Mouse (Mus musculus) limb, embryonic 14.5 days (tissue): ENCODE data around the gene Fgfr2. TPM values are rescaled to one million over a fixed set of nuclear protein-coding genes. Genes with fewer than 3 reads are reported as not detected.

Experiments
- ATAC-seq: fragments of 200-750 bp; cut with Nextera tagmentation; 2 replicates; pipeline ENCODE4 v1.8.0; 2017; ENCODE audit warnings: low read depth, moderate number of reproducible peaks, moderate TSS enrichment; ENCODE audit not compliant: low FRiP score
- DNase-seq: peaks from one replicate; pipeline ENCODE4 v3.0.0-alpha.2; 2015; ENCODE audit warnings: low spot score
- H3K27ac ChIP-seq: fragments of 300-500 bp; sonication (generic); replicated peaks from 2 replicates; pipeline ENCODE4 v1.5.1; 2014; ENCODE audit warnings: low read depth, mild to moderate bottlenecking, low read length, moderate library complexity, mixed read lengths
- H3K27me3 ChIP-seq: fragments of 300-500 bp; sonication (generic); 2 replicates; pipeline ENCODE4 v1.6.1; 2014; ENCODE audit warnings: low read length, mixed read lengths; ENCODE audit not compliant: control insufficient read depth, insufficient read depth
- H3K36me3 ChIP-seq: fragments of 300-500 bp; sonication (generic); 2 replicates; pipeline ENCODE4 v1.6.1; 2014; ENCODE audit warnings: mild to moderate bottlenecking, low read length, moderate library complexity, mixed read lengths; ENCODE audit not compliant: control insufficient read depth, insufficient read depth
- H3K4me1 ChIP-seq: fragments of 300-500 bp; sonication (generic); 2 replicates; pipeline ENCODE4 v1.6.1; 2014; ENCODE audit warnings: antibody characterized with exemption, low read length, mixed read lengths; ENCODE audit not compliant: control insufficient read depth, insufficient read depth
- H3K4me2 ChIP-seq: fragments of 300-500 bp; sonication (generic); replicated peaks from 2 replicates; pipeline ENCODE4 v1.6.1; 2014; ENCODE audit warnings: low read depth, mild to moderate bottlenecking, low read length, moderate library complexity; ENCODE audit not compliant: severe bottlenecking
- H3K4me3 ChIP-seq: fragments of 300-500 bp; sonication (generic); replicated peaks from 2 replicates; pipeline ENCODE4 v1.5.1; 2014; ENCODE audit warnings: low read length
- H3K9ac ChIP-seq: fragments of 300-500 bp; sonication (generic); 2 replicates; pipeline ENCODE4 v1.6.1; 2014; ENCODE audit warnings: mild to moderate bottlenecking, low read depth, low read length, moderate library complexity; ENCODE audit not compliant: severe bottlenecking
- H3K9me3 ChIP-seq: fragments of 300-500 bp; sonication (generic); 2 replicates; pipeline ENCODE4 v1.6.1; 2016; ENCODE audit warnings: low read length; ENCODE audit not compliant: control insufficient read depth
- POLR2A ChIP-seq: fragments of 200-500 bp; IDR thresholded peaks from 2 replicates; pipeline ENCODE4 v1.8.0; 2012; ENCODE audit warnings: inconsistent platforms, mild to moderate bottlenecking, moderate library complexity, borderline replicate concordance; ENCODE audit not compliant: insufficient read depth, insufficient read length; ENCODE audit errors: extremely low read depth
- WGBS: fragments of 180-500 bp; shearing (Covaris S2); extraction: QIAGEN DNeasy Blood & Tissue Kit; methylation state at CpG from one replicate; pipeline ENCODE4 v1.1.7; 2014; 5-methylcytosine and 5-hydroxymethylcytosine counted together
- polyA plus RNA-seq, 2 experiments: library from polyadenylated mRNA; depleted of rRNA in 1 of 2; stranded (reverse) in 1 of 2; unstranded in 1 of 2; fragments of >200 nt; fragmentation: Nextera tagmentation in 1 of 2; extraction: Ambion mirVana in 1 of 2; gene quantifications; 2 replicates each; pipeline versions ENCODE4 v1.2.1 to v1.2.3; 2012 to 2014

Gene Fgfr2
- polyA plus RNA-seq, 2 experiments, result 131 to 133 TPM

DNA sequence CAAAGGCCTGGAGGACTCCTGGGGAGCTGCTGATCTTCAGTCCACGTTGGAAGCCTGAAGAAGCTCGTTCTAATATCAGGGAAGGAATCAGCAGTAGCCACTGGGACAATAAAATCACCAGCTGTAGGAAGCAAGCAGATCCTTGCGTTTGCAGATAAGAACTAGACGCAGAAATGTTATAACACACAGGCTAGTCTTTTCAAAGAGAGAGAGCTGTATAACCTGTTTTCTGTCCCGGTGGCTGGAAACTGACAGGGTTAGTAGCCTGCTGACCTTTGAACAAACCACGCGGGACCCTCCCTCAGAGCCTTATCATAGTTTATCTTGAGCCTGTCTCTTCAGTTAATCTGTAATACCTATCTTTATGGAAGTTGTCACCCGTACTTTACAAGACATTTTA is 736.8 kb downstream of the Fgfr2 start:
- WGBS, result 16% methylated on average over 8 of the region's 8 CpGs
- Histone ChIP-seq H3K4me3 (no peak overlapping the region), H3K4me2 (no peak overlapping the region), H3K27ac (no peak overlapping the region), H3K27me3 (no peaks in the 10 kb centered on the region), H3K9me3 (no peaks in the 10 kb centered on the region), H3K9ac (no peak overlapping the region), H3K36me3 (no peaks in the 10 kb centered on the region), H3K4me1 (peaks cover 7% of the 10 kb centered on the region)
- no peak for DNase-seq
- ATAC-seq, result no peak
- no peak for TF ChIP-seq POLR2A

- Histone ChIP-seq H3K36me3 (no peaks in the 10 kb centered on the region), H3K4me2 (no peak overlapping the region), H3K4me1 (peaks cover 7% of the 10 kb centered on the region), H3K27ac (no peak overlapping the region), H3K27me3 (no peaks in the 10 kb centered on the region), H3K4me3 (no peak overlapping the region), H3K9me3 (no peaks in the 10 kb centered on the region), H3K9ac (no peak overlapping the region)
- ATAC-seq (no peak), DNase-seq (no peak)
- WGBS, result 46% methylated on average over 7 of the region's 7 CpGs
- TF ChIP-seq POLR2A, result no peak
These were observed 737.6 kb downstream of the Fgfr2 start for GRCm38 (mm10) chr7:132385456-132386130.

- Histone ChIP-seq H3K27ac (no peak overlapping the region), H3K36me3 (no peaks in the 10 kb centered on the region), H3K4me2 (no peak overlapping the region), H3K9me3 (no peaks in the 10 kb centered on the region), H3K9ac (no peak overlapping the region), H3K4me3 (no peak overlapping the region), H3K27me3 (no peaks in the 10 kb centered on the region), H3K4me1 (peaks cover 9% of the 10 kb centered on the region)
- DNase-seq, result no peak
- no peak for TF ChIP-seq POLR2A
- ATAC-seq, result no peak
- WGBS, result 21% methylated on average over 8 of the region's 8 CpGs
These were observed 738.3 kb downstream of the Fgfr2 start for GRCm38 (mm10) chr7:132384736-132385455.

DNA sequence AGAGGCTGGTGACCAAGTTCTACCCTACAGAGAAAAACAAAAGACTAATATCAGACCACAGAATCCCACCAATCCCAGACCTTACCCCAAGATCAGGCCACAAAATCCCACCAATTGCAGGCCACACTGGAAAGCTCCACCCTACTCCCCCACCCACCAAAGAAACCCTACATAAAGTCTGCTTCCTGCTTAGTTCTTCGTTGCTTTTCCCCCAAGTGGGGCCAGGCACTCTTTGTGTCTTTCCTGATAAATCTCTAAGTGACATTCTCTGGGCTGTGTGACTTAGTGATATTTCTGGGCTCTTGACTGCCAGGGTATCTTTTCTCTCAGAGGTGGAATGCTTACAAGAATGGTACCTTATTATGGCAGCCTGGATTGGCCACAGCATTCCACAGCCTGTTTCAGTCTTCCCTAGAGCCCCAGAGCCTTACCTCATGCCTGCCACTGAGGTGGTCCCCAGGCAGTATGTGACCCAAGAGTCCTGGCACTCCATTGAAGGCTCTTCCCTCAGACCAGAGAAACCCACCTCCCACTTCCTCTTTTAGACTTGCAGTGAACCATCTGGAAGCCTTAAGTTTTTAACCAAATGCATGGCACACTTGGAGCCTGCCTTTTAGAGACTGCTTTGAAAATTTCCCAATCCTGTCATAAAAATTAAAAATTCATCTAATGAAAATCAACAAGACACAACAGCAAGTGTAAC is 742.4 kb downstream of the Fgfr2 start:
- H3K4me2 ChIP-seq, result no peak overlapping the region
- no peak overlapping the region for H3K27ac ChIP-seq
- no peak overlapping the region for H3K4me3 ChIP-seq
- ATAC-seq, result no peak
- H3K27me3 ChIP-seq, result no peaks in the 10 kb centered on the region
- H3K9me3 ChIP-seq, result no peaks in the 10 kb centered on the region
- no peak for TF ChIP-seq POLR2A
- DNase-seq, result no peak
- H3K4me1 ChIP-seq, result peaks cover 2% of the 10 kb centered on the region; the same call in 1 of the 2 replicates
- no peak overlapping the region for H3K9ac ChIP-seq
- H3K36me3 ChIP-seq, result no peaks in the 10 kb centered on the region
- WGBS, result 44% methylated on average over 1 of the region's 1 CpGs

GRCm38 (mm10) chr7:132377913-132378312 is 745.2 kb downstream of the Fgfr2 start:
- WGBS, result 75% methylated on average over 6 of the region's 6 CpGs
- no peak overlapping the region for H3K4me2 ChIP-seq
- DNase-seq (no peak), ATAC-seq (no peak)
- H3K9ac ChIP-seq, result no peak overlapping the region
- no peaks in the 10 kb centered on the region for H3K36me3 ChIP-seq
- no peak overlapping the region for H3K4me3 ChIP-seq
- no peak for TF ChIP-seq POLR2A
- no peak overlapping the region for H3K27ac ChIP-seq
- H3K27me3 ChIP-seq, result no peaks in the 10 kb centered on the region
- H3K4me1 ChIP-seq, result peaks cover 14% of the 10 kb centered on the region
- no peaks in the 10 kb centered on the region for H3K9me3 ChIP-seq
